Mouse (Mus musculus) lung, adult 2 months (tissue): ENCODE measurements around the gene Nepro.

Experiments
- CTCF ChIP-seq: fragments of 200-500 bp; IDR thresholded peaks from 2 replicates; pipeline ENCODE4 v1.5.1; 2011; ENCODE audit warnings: mild to moderate bottlenecking, low read length, control low read depth; ENCODE audit not compliant: insufficient read depth
- POLR2A ChIP-seq: fragments of 200-500 bp; IDR thresholded peaks from 2 replicates; pipeline ENCODE4 v1.6.1; 2011; ENCODE audit warnings: low read depth, mild to moderate bottlenecking, control low read depth, low read length, borderline replicate concordance; ENCODE audit errors: extremely low read depth

DNA sequence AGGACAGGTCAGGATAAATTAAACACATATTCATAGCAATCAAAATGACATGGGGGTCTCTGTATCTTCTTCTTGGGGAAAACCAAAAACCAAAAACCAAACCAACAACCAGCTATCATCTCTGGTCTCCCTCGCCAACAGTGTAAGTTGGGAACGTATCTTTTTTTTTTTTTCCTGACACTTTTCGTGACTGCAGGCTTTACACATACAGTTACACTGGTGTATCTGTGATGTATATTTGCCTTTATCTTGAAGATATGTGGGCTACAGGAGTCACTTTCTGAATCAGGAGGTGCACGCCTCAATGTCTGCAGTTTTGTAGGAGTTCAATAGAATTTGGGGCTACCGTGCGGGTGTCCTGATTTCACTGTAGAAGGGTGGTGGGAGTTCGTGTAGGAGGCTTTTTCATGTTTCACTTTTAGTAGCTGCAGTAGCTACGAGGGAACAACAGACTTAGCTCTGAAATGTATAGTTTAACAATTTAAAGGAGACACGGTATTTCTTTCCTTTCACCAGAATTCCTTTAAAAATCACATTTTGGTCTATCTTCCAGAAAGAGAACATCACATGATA lies 42.3 kb downstream of the Nepro start:
- TF ChIP-seq CTCF (no peak), POLR2A (no peak)
